Mouse (Mus musculus) forebrain, embryonic 14.5 days (tissue): ENCODE measurements at regions not wholly inside any gene's neighbourhood (a gene's known extent, or its start where the extent isn't known, plus 50 kb on each side); places are given as distances from the start of the nearest gene placed in this dataset.

ENCODE experiments used
- ATAC-seq: fragments of 200-750 bp; cut with Nextera tagmentation; 2 replicates; pipeline ENCODE4 v1.8.0; 2017; ENCODE audit warnings: mild to moderate bottlenecking, moderate library complexity
- DNase-seq: peaks from one replicate; pipeline ENCODE4 v3.0.0-alpha.2; 2015; ENCODE audit warnings: low spot score
- H3K27ac ChIP-seq: fragments of 300-500 bp; sonication (generic); 2 replicates; pipeline ENCODE4 v1.5.1; 2014; ENCODE audit warnings: low read depth, mild to moderate bottlenecking, control low read depth, low read length, moderate library complexity
- H3K27me3 ChIP-seq: fragments of 300-500 bp; sonication (generic); replicated peaks from 2 replicates; pipeline ENCODE4 v1.6.1; 2014; ENCODE audit warnings: low read length, control low read depth, mixed read lengths; ENCODE audit not compliant: control insufficient read depth, insufficient read depth
- H3K36me3 ChIP-seq: fragments of 300-500 bp; sonication (generic); 2 replicates; pipeline ENCODE4 v1.6.1; 2014; ENCODE audit warnings: low read length, control low read depth; ENCODE audit not compliant: control insufficient read depth, insufficient read depth
- H3K4me1 ChIP-seq: fragments of 300-500 bp; sonication (generic); 2 replicates; pipeline ENCODE4 v1.6.1; 2014; ENCODE audit warnings: antibody characterized with exemption, low read length, control low read depth; ENCODE audit not compliant: control insufficient read depth, insufficient read depth
- H3K4me2 ChIP-seq: fragments of 300-500 bp; sonication (generic); 2 replicates; pipeline ENCODE4 v1.6.1; 2014; ENCODE audit warnings: mild to moderate bottlenecking, control low read depth, low read length
- H3K4me3 ChIP-seq: fragments of 300-500 bp; sonication (generic); 2 replicates; pipeline ENCODE4 v1.5.1; 2014; ENCODE audit warnings: low read depth, low read length, control low read depth
- H3K9ac ChIP-seq: fragments of 300-500 bp; sonication (generic); 2 replicates; pipeline ENCODE4 v1.6.1; 2014; ENCODE audit warnings: mild to moderate bottlenecking, low read length, control low read depth, moderate library complexity
- H3K9me3 ChIP-seq: fragments of 300-500 bp; sonication (generic); replicated peaks from 2 replicates; pipeline ENCODE4 v1.6.1; 2016; ENCODE audit warnings: low read length, control low read depth, mixed read lengths; ENCODE audit not compliant: control insufficient read depth
- WGBS: fragments of 180-500 bp; shearing (Covaris S2); extraction: QIAGEN DNeasy Blood & Tissue Kit; methylation state at CpG from one replicate; pipeline ENCODE4 v1.1.7; 2014; 5-methylcytosine and 5-hydroxymethylcytosine counted together

- DNase-seq, result no peak
- Histone ChIP-seq H3K4me1 (peaks cover 5% of the 10 kb centered on the region; the same call in 1 of the 2 replicates), H3K9me3 (no peaks in the 10 kb centered on the region), H3K9ac (no peak overlapping the region), H3K27me3 (no peaks in the 10 kb centered on the region), H3K27ac (no peak overlapping the region), H3K4me3 (no peak overlapping the region), H3K36me3 (no peaks in the 10 kb centered on the region), H3K4me2 (no peak overlapping the region)
- 79% methylated on average over 6 of the region's 6 CpGs for WGBS
- no peak for ATAC-seq
These were observed 141.5 kb upstream of the Zfp703 start for GRCm38 (mm10) chr8:26835616-26836015.

GRCm38 (mm10) chr8:26836552-26836951 lies 140.6 kb upstream of the Zfp703 start:
- H3K27ac ChIP-seq, result no peak overlapping the region
- H3K36me3 ChIP-seq, result no peaks in the 10 kb centered on the region
- no peaks in the 10 kb centered on the region for H3K27me3 ChIP-seq
- H3K9ac ChIP-seq, result no peak overlapping the region
- ATAC-seq (no peak), DNase-seq (no peak)
- H3K4me3 ChIP-seq, result no peak overlapping the region
- 92% methylated on average over 7 of the region's 7 CpGs for WGBS
- peaks cover 7% of the 10 kb centered on the region; the same call in 1 of the 2 replicates for H3K4me1 ChIP-seq
- H3K4me2 ChIP-seq, result no peak overlapping the region
- no peaks in the 10 kb centered on the region for H3K9me3 ChIP-seq

GRCm38 (mm10) chr8:26840286-26840685 lies 136.8 kb upstream of the Zfp703 start:
- 41% methylated on average over 2 of the region's 2 CpGs for WGBS
- ATAC-seq, result no peak

GRCm38 (mm10) chr8:26840745-26841680 lies 136.1 kb upstream of the Zfp703 start:
- Histone ChIP-seq H3K27me3 (no peaks in the 10 kb centered on the region), H3K36me3 (no peaks in the 10 kb centered on the region), H3K4me2 (no peak overlapping the region), H3K4me3 (no peak overlapping the region), H3K4me1 (peaks cover 2% of the 10 kb centered on the region; the same call in 1 of the 2 replicates), H3K27ac (no peak overlapping the region), H3K9ac (no peak overlapping the region), H3K9me3 (no peaks in the 10 kb centered on the region)
- WGBS, result 62% methylated on average over 12 of the region's 12 CpGs
- DNase-seq (no peak), ATAC-seq (no peak)

More at GRCm38 (mm10) chr8:26840286-26840685, 136.8 kb upstream of the Zfp703 start:
- DNase-seq, result no peak
- no peak overlapping the region for H3K27ac ChIP-seq
- no peak overlapping the region for H3K4me2 ChIP-seq
- H3K27me3 ChIP-seq, result no peaks in the 10 kb centered on the region
- H3K9me3 ChIP-seq, result no peaks in the 10 kb centered on the region
- H3K36me3 ChIP-seq, result no peaks in the 10 kb centered on the region
- no peak overlapping the region for H3K9ac ChIP-seq
- peaks cover 2% of the 10 kb centered on the region; the same call in 1 of the 2 replicates for H3K4me1 ChIP-seq
- H3K4me3 ChIP-seq, result no peak overlapping the region

GRCm38 (mm10) chr8:26843714-26844113 lies 133.4 kb upstream of the Zfp703 start:
- Histone ChIP-seq H3K4me3 (no peak overlapping the region), H3K4me1 (peaks cover 2% of the 10 kb centered on the region; the same call in 1 of the 2 replicates), H3K9me3 (no peaks in the 10 kb centered on the region), H3K4me2 (no peak overlapping the region), H3K36me3 (no peaks in the 10 kb centered on the region), H3K27ac (no peak overlapping the region), H3K9ac (no peak overlapping the region), H3K27me3 (no peaks in the 10 kb centered on the region)
- 65% methylated on average over 6 of the region's 6 CpGs for WGBS
- DNase-seq, result no peak
- no peak for ATAC-seq

GRCm38 (mm10) chr8:26844132-26844808 lies 132.9 kb upstream of the Zfp703 start:
- DNase-seq, result no peak
- no peak for ATAC-seq
- Histone ChIP-seq H3K4me2 (no peak overlapping the region), H3K4me1 (peaks cover 2% of the 10 kb centered on the region; the same call in 1 of the 2 replicates), H3K4me3 (no peak overlapping the region), H3K36me3 (no peaks in the 10 kb centered on the region), H3K9ac (no peak overlapping the region), H3K27me3 (no peaks in the 10 kb centered on the region), H3K9me3 (no peaks in the 10 kb centered on the region), H3K27ac (no peak overlapping the region)
- WGBS, result 74% methylated on average over 8 of the region's 8 CpGs

GRCm38 (mm10) chr8:26844809-26845143 lies 132.3 kb upstream of the Zfp703 start:
- Histone ChIP-seq H3K9me3 (no peaks in the 10 kb centered on the region), H3K27ac (no peak overlapping the region), H3K27me3 (no peaks in the 10 kb centered on the region), H3K4me2 (no peak overlapping the region), H3K9ac (no peak overlapping the region), H3K36me3 (no peaks in the 10 kb centered on the region), H3K4me3 (no peak overlapping the region), H3K4me1 (peaks cover 2% of the 10 kb centered on the region; the same call in 1 of the 2 replicates)
- DNase-seq, result no peak
- WGBS, result 89% methylated on average over 6 of the region's 6 CpGs
- no peak for ATAC-seq

- no peak for DNase-seq
- Histone ChIP-seq H3K27me3 (no peaks in the 10 kb centered on the region), H3K9me3 (no peaks in the 10 kb centered on the region), H3K36me3 (no peaks in the 10 kb centered on the region), H3K9ac (no peak overlapping the region), H3K27ac (no peak overlapping the region), H3K4me3 (no peak overlapping the region), H3K4me2 (no peak overlapping the region), H3K4me1 (peaks cover 2% of the 10 kb centered on the region; the same call in 1 of the 2 replicates)
- no peak for ATAC-seq
- 61% methylated on average over 11 of the region's 11 CpGs for WGBS
These were observed 131.5 kb upstream of the Zfp703 start for GRCm38 (mm10) chr8:26845481-26846194.
